Mouse (Mus musculus) CH12.LX (cell line): ENCODE measurements around the gene Gm5141. TPM values are rescaled to one million over a fixed set of nuclear protein-coding genes. Genes with fewer than 3 reads are reported as not detected.
A peak's percentile ranks its signal among the peaks of the same experiment; 100 is the strongest.
"Not testable (repeated sequence)": the region's sequence is repeated elsewhere in the genome, so short reads cannot be mapped to it uniquely, and the experiment has no call there.

Experiments used
- DNase-seq: peaks from one replicate; pipeline ENCODE4 v3.0.0-alpha.2; 2013; ENCODE audit errors: extremely low read depth
- H3K27ac ChIP-seq: 2 replicates; pipeline ENCODE4 v1.5.1; 2012; ENCODE audit warnings: low read depth, mild to moderate bottlenecking, control low read depth, moderate library complexity; ENCODE audit not compliant: insufficient read depth
- H3K27me3 ChIP-seq: replicated peaks from 2 replicates; pipeline ENCODE3; 2012; ENCODE audit warnings: inconsistent platforms
- H3K36me3 ChIP-seq, 2 experiments: replicated peaks in 1 of 2; 2 replicates each; pipeline versions ENCODE3 to v1.6.1; 2012; ENCODE audit warnings: inconsistent platforms in 1 of 2, low read length in 1 of 2, mild to moderate bottlenecking in 1 of 2, mixed read lengths in 1 of 2, moderate library complexity in 1 of 2; ENCODE audit not compliant: control insufficient read depth in 1 of 2, insufficient read depth in 1 of 2
- H3K4me1 ChIP-seq, 2 experiments: 2 replicates each; pipeline ENCODE4 v1.6.1; 2012; ENCODE audit warnings: inconsistent platforms in 1 of 2, moderate library complexity in 1 of 2; ENCODE audit not compliant: insufficient read depth in 2 of 2, control insufficient read depth in 1 of 2
- H3K4me2 ChIP-seq: 2 replicates; pipeline ENCODE4 v1.6.1; 2012; ENCODE audit warnings: low read depth, mild to moderate bottlenecking, control low read depth; ENCODE audit not compliant: poor library complexity, insufficient read depth, severe bottlenecking
- H3K4me3 ChIP-seq, 3 experiments: fragments of 150-350 bp in 1 of 3; sonication (generic) in 1 of 3; replicated peaks in 1 of 3; 2 replicates each; pipeline versions ENCODE3 to v1.5.1; 2011 to 2012; ENCODE audit warnings: low read depth in 2 of 3, low read length in 2 of 3, mild to moderate bottlenecking in 2 of 3, moderate library complexity in 2 of 3, control low read depth in 1 of 3, improper control_type of control experiment in 1 of 3, inconsistent platforms in 1 of 3, mixed read lengths in 1 of 3; ENCODE audit not compliant: poor library complexity in 1 of 3
- H3K79me2 ChIP-seq: replicated peaks from 2 replicates; pipeline ENCODE4 v1.6.1; 2012; ENCODE audit warnings: mild to moderate bottlenecking, moderate library complexity; ENCODE audit not compliant: control insufficient read depth, poor library complexity, insufficient read depth, severe bottlenecking; ENCODE audit errors: extremely low read depth
- H3K9ac ChIP-seq: 2 replicates; pipeline ENCODE4 v1.6.1; 2012; ENCODE audit warnings: low read depth, mild to moderate bottlenecking, control low read depth, moderate library complexity; ENCODE audit not compliant: insufficient read depth
- H3K9me3 ChIP-seq: replicated peaks from 2 replicates; pipeline ENCODE3; 2012; ENCODE audit warnings: low read length, inconsistent platforms, mixed read lengths
- CHD2 ChIP-seq: IDR thresholded peaks from 2 replicates; pipeline ENCODE4 v1.6.1; 2011; ENCODE audit warnings: low read length, improper control_type of control experiment
- CTCF ChIP-seq, 2 experiments: IDR thresholded peaks in 1 of 2; conservative IDR thresholded peaks in 1 of 2; 2 replicates each; pipeline ENCODE4 v1.5.1; 2011 to 2012; ENCODE audit warnings: low read depth in 2 of 2, low read length in 2 of 2, improper control_type of control experiment in 1 of 2, inconsistent platforms in 1 of 2, mild to moderate bottlenecking in 1 of 2, moderate library complexity in 1 of 2
- E2F4 ChIP-seq: IDR thresholded peaks from 2 replicates; pipeline ENCODE4 v1.6.1; 2011; ENCODE audit warnings: low read depth, low read length, improper control_type of control experiment; ENCODE audit not compliant: insufficient replicate concordance
- HCFC1 ChIP-seq: IDR thresholded peaks from 2 replicates; pipeline ENCODE4 v1.6.1; 2012; ENCODE audit warnings: low read depth, mild to moderate bottlenecking, inconsistent platforms, low read length, improper control_type of control experiment
- JUN ChIP-seq: IDR thresholded peaks from 2 replicates; pipeline ENCODE4 v1.6.1; 2011; ENCODE audit warnings: low read depth, mild to moderate bottlenecking, low read length, improper control_type of control experiment, moderate library complexity; ENCODE audit not compliant: insufficient read depth
- JUND ChIP-seq: conservative IDR thresholded peaks from 2 replicates; pipeline ENCODE4 v1.6.1; 2011; ENCODE audit warnings: low read depth, low read length, improper control_type of control experiment
- KAT2A ChIP-seq: IDR thresholded peaks from 2 replicates; pipeline ENCODE4 v1.6.1; 2012; ENCODE audit warnings: low read length, improper control_type of control experiment, inconsistent platforms; ENCODE audit not compliant: insufficient replicate concordance
- MAFK ChIP-seq: IDR thresholded peaks from 2 replicates; pipeline ENCODE4 v1.6.1; 2011; ENCODE audit warnings: low read length, improper control_type of control experiment; ENCODE audit not compliant: insufficient replicate concordance
- MXI1 ChIP-seq: IDR thresholded peaks from 2 replicates; pipeline ENCODE4 v1.6.1; 2011; ENCODE audit warnings: mild to moderate bottlenecking, low read depth, low read length, improper control_type of control experiment
- NELFE ChIP-seq: IDR thresholded peaks from 2 replicates; pipeline ENCODE4 v1.6.1; 2011; ENCODE audit warnings: low read depth, low read length, improper control_type of control experiment
- PAX5 ChIP-seq: IDR thresholded peaks from 2 replicates; pipeline ENCODE4 v1.6.1; 2012; ENCODE audit warnings: low read length, inconsistent platforms, mixed read lengths
- POLR2A ChIP-seq: IDR thresholded peaks from 2 replicates; pipeline ENCODE4 v1.6.1; 2011; ENCODE audit warnings: low read depth, mild to moderate bottlenecking, improper control_type of control experiment, low read length
- SIN3A ChIP-seq: IDR thresholded peaks from 2 replicates; pipeline ENCODE4 v1.6.1; 2012; ENCODE audit warnings: low read length, improper control_type of control experiment, inconsistent platforms
- UBTF ChIP-seq: IDR thresholded peaks from 2 replicates; pipeline ENCODE4 v1.6.1; 2012; ENCODE audit warnings: low read depth, mild to moderate bottlenecking, inconsistent platforms, low read length, improper control_type of control experiment, moderate library complexity
- ZNF384 ChIP-seq: IDR thresholded peaks from 2 replicates; pipeline ENCODE4 v1.6.1; 2012; ENCODE audit warnings: low read depth, low read length, improper control_type of control experiment, inconsistent platforms
- dilution Hi-C: fragments of 300-500 bp; cut with MboI; formaldehyde crosslinking; loops from 2 replicates; pipeline ENCODE4 v1.14.3; 2020; ENCODE audit warnings: low sequenced_read_pairs; ENCODE audit not compliant: extremely low pct_unique_long_range_greater_than_20kb, extremely low pct_ligation_motif_present
- in situ Hi-C: fragments of 300-500 bp; cut with MboI; formaldehyde crosslinking; loops from 3 replicates; pipeline ENCODE4 v1.14.3; 2019; ENCODE audit warnings: low sequenced_read_pairs, low pct_ligation_motif_present, low pct_unique_long_range_greater_than_20kb, mixed read lengths
- polyA plus RNA-seq: library from polyadenylated mRNA; unstranded; fragments of >175 nt; gene quantifications from 2 replicates; pipeline ENCODE4 v1.2.1, GENCODE M21; 2012; ENCODE audit warnings: low read depth; ENCODE audit not compliant: insufficient read length
- total RNA-seq, 2 experiments: library from RNA; depleted of rRNA; stranded (reverse); fragments of 300-350 nt in 1 of 2; fragments of >200 nt in 1 of 2; gene quantifications; 2 replicates each; pipeline ENCODE4 v1.2.3; 2012 to 2014

Gene Gm5141
- total RNA-seq (2012; rRNA removed) (2.4 and 2.5 TPM in 2 replicates), total RNA-seq (2014; rRNA removed) (5.7 and 7.1 TPM in 2 replicates), polyA plus RNA-seq (2.0 and 2.3 TPM in 2 replicates)

DNA sequence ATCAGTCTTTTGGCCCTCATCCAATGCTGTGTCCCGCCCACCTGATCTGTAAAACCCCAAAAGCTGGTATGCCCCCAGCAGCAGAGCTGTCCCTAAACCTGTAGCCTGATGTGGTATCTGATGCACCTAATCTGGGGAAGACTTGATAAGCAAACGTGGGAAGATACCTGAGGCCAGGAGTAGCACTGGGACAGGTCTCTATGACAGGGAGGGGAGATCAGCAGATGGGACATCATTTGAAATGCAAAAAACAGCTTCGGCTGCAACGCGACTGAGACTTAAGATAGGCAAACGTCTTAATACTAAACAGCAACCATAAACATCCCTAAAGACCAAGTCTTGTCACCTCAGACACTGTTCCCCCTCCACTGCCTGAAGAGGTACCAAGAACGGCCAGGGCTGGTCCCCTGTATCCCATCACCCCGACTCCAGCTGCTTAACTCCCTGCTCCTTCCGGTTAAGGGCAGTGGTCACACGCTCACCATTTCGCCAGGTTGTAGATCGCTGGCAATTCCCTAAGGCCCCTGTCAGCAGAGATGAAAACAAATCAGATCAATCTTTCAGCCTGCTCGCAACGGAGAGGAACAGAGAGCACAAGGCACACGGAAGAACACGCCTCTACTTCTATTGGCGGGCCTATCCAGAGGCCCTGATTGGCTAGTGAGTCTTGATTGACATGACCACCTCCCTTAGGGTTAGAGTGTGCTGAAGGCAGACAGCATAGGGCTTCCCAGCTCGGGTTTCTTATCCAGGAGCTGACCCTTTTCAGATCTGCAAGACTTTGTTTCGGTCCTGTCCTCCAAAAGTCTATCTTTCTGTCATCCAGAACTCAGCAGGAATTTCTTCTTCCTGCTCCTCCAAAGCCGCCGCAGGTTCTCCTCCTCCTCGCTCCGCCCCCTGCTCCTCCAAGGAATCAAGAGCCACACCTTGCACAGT, at the start of gene Gm5141:
Gene Gm5141, minus strand, starts transcription at position 610 of the 936 bp plus-strand sequence.
- H3K4me1 ChIP-seq, dilution Hi-C loops, H3K79me2 ChIP-seq, H3K36me3 ChIP-seq, H3K27me3 ChIP-seq, H3K9me3 ChIP-seq, in situ Hi-C loops, H3K27ac ChIP-seq: not testable (repeated sequence)
- H3K9ac ChIP-seq: peak within 1 kb of the TSS; percentile 78
- TF ChIP-seq MXI1: 0 out of 2 replicates have a peak, but pooled peaks have one; percentile 32
- TF ChIP-seq E2F4: 0 out of 2 replicates have a peak, but pooled peaks have one; percentile 18
- TF ChIP-seq POLR2A: peak; percentile 48; the same call in 1 of the 2 replicates
- 0 out of 2 replicates have a peak, but pooled peaks have one; percentile 48 for TF ChIP-seq NELFE
- H3K4me3 ChIP-seq: peak within 1 kb of the TSS; percentile 56 to 76 (median 69)
- H3K4me2 ChIP-seq: peak within 1 kb of the TSS; percentile 96
- DNase-seq: peak; percentile 36

DNA sequence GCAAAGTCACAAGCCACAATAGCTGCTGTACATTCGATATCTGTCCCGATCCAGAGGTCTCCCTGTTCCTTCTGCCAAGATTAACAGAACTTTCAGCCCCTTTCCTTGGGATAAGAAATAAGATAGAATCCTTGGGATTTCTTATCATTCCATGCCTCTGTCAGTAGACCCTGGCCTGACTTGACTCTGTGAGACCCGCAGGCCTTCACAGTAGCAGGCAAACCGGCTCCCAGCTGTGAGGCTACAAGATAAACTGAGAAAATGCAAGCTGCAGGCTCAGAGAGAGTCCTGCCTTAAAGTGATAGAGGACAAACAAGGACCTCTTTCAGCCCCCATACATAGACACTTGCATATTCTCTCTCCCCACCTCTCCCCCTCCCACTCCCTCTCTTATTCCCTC, 47.7 kb upstream of the Gm5141 start:
- Histone ChIP-seq H3K4me1 (no peaks in the 10 kb centered on the region), H3K36me3 (no peaks in the 10 kb centered on the region), H3K9ac (no peak overlapping the region), H3K79me2 (no peaks in the 10 kb centered on the region), H3K27ac (no peak overlapping the region), H3K4me2 (no peak overlapping the region), H3K9me3 (no peaks in the 10 kb centered on the region), H3K27me3 (no peaks in the 10 kb centered on the region), H3K4me3 (no peak overlapping the region)
- dilution Hi-C loops: no loop called here
- TF ChIP-seq UBTF (no peak), CHD2 (no peak), ZNF384 (no peak), HCFC1 (no peak), SIN3A (no peak), MAFK (no peak), PAX5 (no peak), KAT2A (no peak), JUN (no peak), JUND (no peak), CTCF (conservative IDR thresholded peaks at IDR 0.05 in 1 of 2, IDR thresholded peaks at IDR 0.05 in 1 of 2; ENCODE audit: low read depth in 2 of 2, low read length in 2 of 2) (no peak)
- in situ Hi-C loops: no loop called here
- DNase-seq: no peak
